Mouse (Mus musculus): Measurements from ENCODE around the gene Cops9.

DNA sequence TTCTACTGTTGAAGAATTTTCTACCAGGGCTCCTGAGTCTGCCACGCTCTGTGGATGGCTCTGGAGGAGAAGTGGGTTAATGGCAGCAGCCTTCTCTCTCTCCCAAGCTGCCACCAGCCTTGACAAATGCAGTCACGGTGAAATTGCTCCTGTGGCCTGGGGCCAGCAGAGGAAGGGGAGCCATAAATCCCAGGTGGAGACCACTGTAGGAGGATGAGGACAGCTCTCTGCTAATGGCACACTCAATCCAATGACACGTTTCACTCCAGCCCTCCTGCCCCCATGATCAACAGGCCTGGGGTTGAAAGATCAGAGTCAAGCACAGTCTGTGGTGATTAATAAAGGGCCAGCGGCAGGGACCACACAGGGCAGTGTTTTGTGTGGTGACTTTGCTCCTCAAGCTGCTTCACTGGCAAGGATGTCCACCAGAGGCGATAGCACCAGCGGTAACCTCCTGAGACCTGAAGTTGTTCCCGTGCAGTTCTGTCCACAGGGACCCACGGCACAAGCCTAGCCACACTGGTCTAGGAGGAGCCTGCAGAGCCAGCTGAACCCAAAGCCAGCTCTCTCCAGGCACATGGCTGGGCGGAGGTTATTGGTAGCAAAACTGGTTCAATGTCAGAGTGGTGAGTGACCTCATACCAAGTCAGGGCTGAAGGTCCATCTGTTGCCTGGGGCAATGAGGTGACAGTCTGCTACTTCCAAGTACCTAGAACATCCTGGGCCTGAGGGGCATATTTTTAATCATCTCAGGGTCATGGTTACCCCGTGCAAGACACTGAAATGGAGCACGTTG is 15.4 kb upstream of the Cops9 start:
- TF ChIP-seq POLR2A (IDR thresholded peaks at IDR 0.05; ENCODE audit: low read depth, low read length): no peak
- no peak for TF ChIP-seq CTCF (conservative IDR thresholded peaks at IDR 0.05 in 1 of 2, IDR thresholded peaks at IDR 0.05 in 1 of 2; ENCODE audit: low read depth in 2 of 2, low read length in 2 of 2)
- no peak for TF ChIP-seq MYC (IDR thresholded peaks at IDR 0.05; ENCODE audit: low read depth, low read length)
- TF ChIP-seq HCFC1 (IDR thresholded peaks at IDR 0.05; ENCODE audit: low read depth, low read length): no peak
- TF ChIP-seq NRF1 (IDR thresholded peaks at IDR 0.05; ENCODE audit: low read depth, low read length): no peak
- TF ChIP-seq UBTF (IDR thresholded peaks at IDR 0.05; ENCODE audit: low read depth, low read length): no peak
- TF ChIP-seq SMC3 (IDR thresholded peaks at IDR 0.05; ENCODE audit: low read depth, low read length): no peak

All from CH12.LX (cell line).